Mouse (Mus musculus) ES-E14 (cell line): ENCODE measurements at regions not wholly inside any gene's neighbourhood (a gene's known extent, or its start where the extent isn't known, plus 50 kb on each side); places are given as distances from the start of the nearest gene placed in this dataset.

Experiments
- DNase-seq: peaks from one replicate; pipeline ENCODE4 v3.0.0-alpha.2; 2013; ENCODE audit warnings: low read depth, low spot score
- H3K27ac ChIP-seq: 2 replicates; pipeline ENCODE4 v1.5.1; 2012; ENCODE audit warnings: low read depth, mild to moderate bottlenecking, low read length, moderate library complexity, mixed read lengths; ENCODE audit not compliant: poor library complexity, insufficient read depth, severe bottlenecking
- H3K36me3 ChIP-seq: 2 replicates; pipeline ENCODE4 v1.6.1; 2012; ENCODE audit warnings: mild to moderate bottlenecking, low read length, moderate library complexity, mixed read lengths; ENCODE audit not compliant: control insufficient read depth, poor library complexity, insufficient read depth, severe bottlenecking
- H3K4me1 ChIP-seq, 2 experiments: fragments of 150-350 bp in 1 of 2; sonication (generic) in 1 of 2; 2 replicates each; pipeline ENCODE4 v1.6.1; 2012; ENCODE audit warnings: low read length in 2 of 2, mild to moderate bottlenecking in 1 of 2, mixed read lengths in 1 of 2; ENCODE audit not compliant: control insufficient read depth in 2 of 2, insufficient read depth in 2 of 2, poor library complexity in 1 of 2
- H3K4me3 ChIP-seq, 2 experiments: fragments of 150-350 bp in 1 of 2; sonication (generic) in 1 of 2; 2 replicates each; pipeline ENCODE4 v1.5.1; 2012; ENCODE audit warnings: low read length in 2 of 2, low read depth in 1 of 2, mild to moderate bottlenecking in 1 of 2, mixed read lengths in 1 of 2; ENCODE audit not compliant: insufficient read depth in 1 of 2, poor library complexity in 1 of 2, severe bottlenecking in 1 of 2
- H3K9ac ChIP-seq: 2 replicates; pipeline ENCODE4 v1.6.1; 2012; ENCODE audit warnings: low read depth, mild to moderate bottlenecking, low read length, mixed read lengths; ENCODE audit not compliant: poor library complexity, insufficient read depth, severe bottlenecking
- H3K9me3 ChIP-seq: fragments of 150-350 bp; sonication (generic); 2 replicates; pipeline ENCODE4 v1.6.1; 2012; ENCODE audit warnings: low read depth, mild to moderate bottlenecking, low read length; ENCODE audit not compliant: control insufficient read depth, insufficient read depth
- CHD2 ChIP-seq: IDR thresholded peaks from 2 replicates; pipeline ENCODE4 v1.6.1; 2014; ENCODE audit warnings: mild to moderate bottlenecking, low read depth, low read length, inconsistent platforms
- HCFC1 ChIP-seq: IDR thresholded peaks from 2 replicates; pipeline ENCODE4 v1.6.1; 2012; ENCODE audit warnings: low read length, inconsistent platforms, borderline replicate concordance; ENCODE audit not compliant: insufficient read depth
- MAFK ChIP-seq: IDR thresholded peaks from 2 replicates; pipeline ENCODE4 v1.6.1; 2014; ENCODE audit warnings: mild to moderate bottlenecking, low read depth, low read length, inconsistent platforms; ENCODE audit not compliant: insufficient read depth
- ZC3H11A ChIP-seq: IDR thresholded peaks from 2 replicates; pipeline ENCODE4 v1.6.1; 2012; ENCODE audit warnings: low read depth, mild to moderate bottlenecking, inconsistent platforms, low read length, borderline replicate concordance
- ZNF384 ChIP-seq: IDR thresholded peaks from 2 replicates; pipeline ENCODE4 v1.6.1; 2012; ENCODE audit warnings: low read depth, low read length, inconsistent platforms
- in situ Hi-C, 2 experiments: fragments of 600-800 bp; cut with MboI; formaldehyde crosslinking; loops; one replicate each; pipeline ENCODE4 v1.15.1; 2025; ENCODE audit warnings: low sequenced_read_pairs in 2 of 2, inconsistent platforms in 1 of 2; ENCODE audit not compliant: unreplicated experiment in 2 of 2

DNA sequence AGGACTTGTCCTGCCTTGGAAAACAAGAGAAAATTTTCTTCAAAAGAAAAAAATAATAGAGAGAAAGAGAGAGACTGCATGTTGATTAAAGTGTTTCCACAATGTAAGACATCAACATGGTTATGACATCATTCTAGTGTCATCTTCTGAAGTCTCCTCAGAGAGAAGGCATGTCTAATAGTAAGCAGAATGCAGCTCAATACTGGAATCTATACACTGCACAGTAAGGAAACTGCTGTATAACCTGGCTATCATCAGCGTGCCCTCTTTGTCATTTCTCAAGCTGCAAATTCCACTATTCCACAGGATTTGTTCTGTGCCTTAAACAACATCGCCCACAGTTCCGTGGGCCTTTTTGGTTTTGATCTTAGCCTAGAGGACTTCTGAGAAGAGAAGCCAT lies 82.8 kb upstream of the Mapk10 start:
- DNase-seq: no peak
- no peak overlapping the region for H3K4me3 ChIP-seq
- no peak for TF ChIP-seq ZNF384
- TF ChIP-seq CHD2: no peak
- no peak for TF ChIP-seq HCFC1
- no peaks in the 10 kb centered on the region for H3K9me3 ChIP-seq
- in situ Hi-C loops: no loop called here
- H3K27ac ChIP-seq: no peak overlapping the region
- no peaks in the 10 kb centered on the region for H3K4me1 ChIP-seq
- H3K36me3 ChIP-seq: no peaks in the 10 kb centered on the region
- no peak overlapping the region for H3K9ac ChIP-seq

GRCm38 (mm10) chr5:103291691-103292090 lies 80.6 kb upstream of the Mapk10 start:
- DNase-seq: no peak
- no peaks in the 10 kb centered on the region for H3K36me3 ChIP-seq
- no peak overlapping the region for H3K4me3 ChIP-seq
- no peaks in the 10 kb centered on the region for H3K4me1 ChIP-seq
- in situ Hi-C loops: no loop called here
- no peaks in the 10 kb centered on the region for H3K9me3 ChIP-seq
- H3K9ac ChIP-seq: no peak overlapping the region
- no peak overlapping the region for H3K27ac ChIP-seq
- TF ChIP-seq CHD2 (no peak), ZC3H11A (no peak), HCFC1 (no peak), ZNF384 (no peak), MAFK (no peak)

DNA sequence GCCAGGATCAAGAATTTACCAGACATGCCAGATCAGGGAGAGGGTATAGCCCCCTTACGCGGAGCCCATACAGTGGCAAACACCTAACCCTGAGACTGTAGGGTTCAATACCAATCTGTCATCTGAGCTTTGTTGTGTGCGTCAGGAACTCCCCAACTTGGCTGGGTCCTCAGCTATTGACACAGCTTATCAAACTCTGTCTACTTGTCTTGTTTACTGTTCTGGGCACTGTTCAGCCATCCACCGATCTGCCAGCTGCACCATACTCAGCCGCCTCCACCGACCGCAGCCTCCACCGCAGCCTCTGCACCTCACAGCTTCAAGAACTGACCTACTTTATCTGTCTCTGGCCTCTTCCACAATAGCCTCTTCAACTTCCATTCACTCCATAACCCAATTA lies 80.1 kb upstream of the Mapk10 start:
- in situ Hi-C loops: no loop called here

DNA sequence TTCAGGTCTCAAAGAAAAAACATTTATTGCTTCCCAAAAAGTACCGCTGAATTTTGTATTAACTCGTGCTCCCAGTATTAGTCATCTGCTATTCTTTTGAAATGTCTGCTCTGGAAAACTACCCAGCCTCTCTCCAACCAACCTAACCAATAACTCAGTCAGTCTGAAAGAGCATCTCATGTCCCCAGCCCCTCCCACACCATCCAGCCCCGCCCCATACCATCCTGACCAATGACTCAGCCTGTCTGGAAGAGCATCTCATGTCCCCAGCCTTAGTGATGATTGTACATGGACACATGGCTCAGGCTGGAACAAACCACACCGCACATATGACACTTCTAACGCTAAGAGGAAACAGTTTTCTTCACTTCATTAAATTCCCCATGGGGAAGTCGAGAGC lies 58.1 kb upstream of the Mapk10 start:
- no peak overlapping the region for H3K4me3 ChIP-seq
- no peak for DNase-seq
- no peaks in the 10 kb centered on the region for H3K36me3 ChIP-seq
- H3K9me3 ChIP-seq: no peaks in the 10 kb centered on the region
- TF ChIP-seq MAFK: no peak
- no peak for TF ChIP-seq ZC3H11A
- H3K27ac ChIP-seq: no peak overlapping the region
- no peak overlapping the region for H3K9ac ChIP-seq
- in situ Hi-C loops: no loop called here
- H3K4me1 ChIP-seq: no peaks in the 10 kb centered on the region

More for the DNA sequence above, 80.1 kb upstream of the Mapk10 start:
- H3K4me3 ChIP-seq: no peak overlapping the region
- H3K9ac ChIP-seq: no peak overlapping the region
- no peak overlapping the region for H3K27ac ChIP-seq
- no peaks in the 10 kb centered on the region for H3K4me1 ChIP-seq
- no peak for TF ChIP-seq ZC3H11A
- TF ChIP-seq MAFK: no peak
- no peak for TF ChIP-seq CHD2
- no peak for TF ChIP-seq ZNF384
- TF ChIP-seq HCFC1: no peak
- H3K9me3 ChIP-seq: no peaks in the 10 kb centered on the region
- DNase-seq: no peak
- H3K36me3 ChIP-seq: no peaks in the 10 kb centered on the region

GRCm38 (mm10) chr5:103264903-103265302 lies 53.8 kb upstream of the Mapk10 start:
- Histone ChIP-seq H3K4me3 (no peak overlapping the region), H3K4me1 (no peaks in the 10 kb centered on the region), H3K27ac (no peak overlapping the region), H3K9me3 (no peaks in the 10 kb centered on the region), H3K36me3 (no peaks in the 10 kb centered on the region), H3K9ac (no peak overlapping the region)
- TF ChIP-seq ZNF384 (no peak), MAFK (no peak), ZC3H11A (no peak), CHD2 (no peak), HCFC1 (no peak)
- in situ Hi-C loops: no loop called here
- no peak for DNase-seq
